In the genomic region with DNA sequence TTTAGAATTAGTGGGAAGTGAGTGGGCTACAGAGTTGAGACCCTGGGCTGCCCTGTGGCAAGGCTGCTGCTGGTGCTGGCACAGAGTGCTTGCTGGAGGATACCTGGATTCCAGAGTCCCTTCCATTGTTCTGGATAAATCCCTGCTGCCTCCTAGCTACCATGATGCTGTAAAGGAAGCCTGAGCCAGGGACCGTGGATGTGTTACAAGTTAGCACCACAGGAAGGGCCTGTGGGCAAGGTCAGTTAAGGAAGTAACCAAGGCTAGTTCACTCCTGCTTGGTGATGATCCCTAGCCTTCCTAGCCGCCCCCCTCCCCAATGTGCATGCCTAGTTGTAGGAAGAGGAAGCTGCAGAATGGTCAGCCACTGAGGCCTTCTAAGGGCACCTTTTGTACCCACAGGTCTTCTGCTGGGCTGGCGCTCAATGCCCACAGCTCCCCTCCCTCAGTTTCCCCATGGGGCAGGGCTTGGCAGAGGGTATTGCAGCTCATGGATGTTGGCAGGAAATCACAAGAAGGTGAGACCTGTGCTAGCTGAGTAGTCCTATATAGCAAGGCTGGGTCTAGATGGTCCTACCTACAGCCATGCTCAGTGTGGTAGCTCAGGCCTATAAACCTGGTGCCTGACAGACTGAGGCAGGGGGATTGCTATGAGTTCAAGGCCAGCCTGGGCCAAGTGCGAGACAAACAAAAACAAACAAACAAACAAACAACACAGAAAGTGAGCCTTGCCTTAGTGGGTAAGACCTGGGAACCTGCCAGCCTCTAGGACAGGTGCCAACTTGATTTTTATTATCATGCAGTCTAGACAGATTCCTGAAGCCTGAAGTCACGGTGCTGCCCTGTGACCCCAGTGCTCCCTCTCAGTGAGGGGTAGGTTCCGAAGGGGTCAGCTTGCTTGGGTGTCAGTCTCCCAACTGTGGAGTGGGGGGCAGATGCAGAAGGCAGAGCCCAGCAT, we compare ENCODE assay signal across 10 mouse cellular contexts. TPM values are rescaled to one million over a fixed set of nuclear protein-coding genes. Genes with fewer than 3 reads are reported as not detected.
A peak's percentile ranks its signal among the peaks of the same experiment; 100 is the strongest.
DNase-seq lines count a peak whose midpoint lies in the region; ATAC-seq lines count a peak whose summit lies in the region.
"Had no signal": no experiment of that assay in that cellular context is flagged by ENCODE, and none has a peak within 500 bp of the region (broad histone marks: within the 10 kb centered on the region; RNA-seq: fewer than 3 reads in every experiment).

No protein-coding gene starts in this region.

- H3K4me2 ChIP-seq in heart, embryonic 15.5 days: no peak overlapping the region
- H3K4me2 ChIP-seq in forebrain, embryonic 16.5 days (ENCODE audit: low read length): peak overlapping the region; percentile 66
- peak overlapping the region; percentile 97 for H3K4me2 ChIP-seq in midbrain, embryonic 11.5 days

- no peak overlapping the region for H3K4me3 ChIP-seq in heart, embryonic 15.5 days
- peak overlapping the region; percentile 61 for H3K4me3 ChIP-seq in forebrain, embryonic 16.5 days (replicated peaks; ENCODE audit: low read length)
- peak overlapping the region; percentile 68 for H3K4me3 ChIP-seq in midbrain, embryonic 11.5 days (ENCODE audit: low read depth, low read length)
- H3K4me3 ChIP-seq: erythroblast, embryonic 14.5 days had no signal

- H3K9me3 ChIP-seq in heart, embryonic 15.5 days (replicated peaks): no peaks in the 10 kb centered on the region
- no peaks in the 10 kb centered on the region for H3K9me3 ChIP-seq in forebrain, embryonic 16.5 days (ENCODE audit: control insufficient read depth, low read length)
- no peaks in the 10 kb centered on the region for H3K9me3 ChIP-seq in midbrain, embryonic 11.5 days (ENCODE audit: control insufficient read depth, low read length)

- no peak for ATAC-seq in heart, embryonic 15.5 days (replicated peaks; ENCODE audit: insufficient number of reproducible peaks, insufficient read depth, low FRiP score, low read depth)
- ATAC-seq in forebrain, embryonic 16.5 days: no peak
- ATAC-seq in midbrain, embryonic 11.5 days (ENCODE audit: low FRiP score): no peak
- no peak for ATAC-seq in erythroid progenitor cell, adult 5-6 weeks (replicated peaks; ENCODE audit: low FRiP score, poor library complexity, severe bottlenecking)

- H3K36me3 ChIP-seq in heart, embryonic 15.5 days: no peaks in the 10 kb centered on the region
- no peaks in the 10 kb centered on the region for H3K36me3 ChIP-seq in forebrain, embryonic 16.5 days (ENCODE audit: control insufficient read depth, insufficient read depth)
- 0 out of 2 replicates have a peak, but pooled peaks cover 2% of the 10 kb centered on the region for H3K36me3 ChIP-seq in midbrain, embryonic 11.5 days (ENCODE audit: control insufficient read depth, insufficient read depth, low read length)

- H3K27ac ChIP-seq in heart, embryonic 15.5 days: 0 out of 2 replicates have a peak overlapping the region, but pooled peaks have one; percentile 14
- H3K27ac ChIP-seq in forebrain, embryonic 16.5 days (ENCODE audit: low read length): peak overlapping the region; percentile 94
- H3K27ac ChIP-seq in midbrain, embryonic 11.5 days (ENCODE audit: low read depth, low read length): peak overlapping the region; percentile 97

- WGBS in heart, embryonic 15.5 days: 59% methylated on average over 6 of the region's 6 CpGs
- 29% methylated on average over 6 of the region's 6 CpGs for WGBS in forebrain, embryonic 16.5 days
- 56% methylated on average over 6 of the region's 6 CpGs for WGBS in midbrain, embryonic 11.5 days

- no peak for DNase-seq in heart, adult 18-20 months
- DNase-seq in NIH3T3 (ENCODE audit: low read depth): peak; percentile 28
- DNase-seq in midbrain, embryonic 11.5 days (ENCODE audit: low spot score, missing footprints): no peak
- no peak for DNase-seq in yolk sac, embryonic 10.5 days (ENCODE audit: low spot score)
- DNase-seq in thymus, postnatal 10 days (ENCODE audit: low spot score in 2 of 2): no peak

- no peaks in the 10 kb centered on the region for H3K27me3 ChIP-seq in heart, embryonic 15.5 days
- no peaks in the 10 kb centered on the region for H3K27me3 ChIP-seq in forebrain, embryonic 16.5 days (replicated peaks; ENCODE audit: control insufficient read depth, insufficient read depth, low read length)
- no peaks in the 10 kb centered on the region for H3K27me3 ChIP-seq in midbrain, embryonic 11.5 days (ENCODE audit: control insufficient read depth, insufficient read depth, low read length)

- H3K9ac ChIP-seq in heart, embryonic 15.5 days: no peak overlapping the region
- peak overlapping the region; percentile 84 for H3K9ac ChIP-seq in forebrain, embryonic 16.5 days (replicated peaks; ENCODE audit: low read depth, low read length)
- H3K9ac ChIP-seq in midbrain, embryonic 11.5 days (ENCODE audit: low read length): peak overlapping the region; percentile 97

- H3K4me1 ChIP-seq in heart, embryonic 15.5 days (replicated peaks): peaks cover 68% of the 10 kb centered on the region
- peaks cover 82% of the 10 kb centered on the region for H3K4me1 ChIP-seq in forebrain, embryonic 16.5 days (replicated peaks; ENCODE audit: control insufficient read depth, insufficient read depth, low read length)
- H3K4me1 ChIP-seq in midbrain, embryonic 11.5 days (ENCODE audit: control insufficient read depth, insufficient read depth, low read length): peaks cover 74% of the 10 kb centered on the region

RNA-seq across cellular contexts. Expression of a gene that starts 20.3 kb away (rescaled TPM):
- polyA plus RNA-seq in heart, embryonic 15.5 days (2015; fragmentation: Nextera tagmentation; extraction: Ambion mirVana): 2.6 and 5.2 TPM in 2 replicates
- 1 to 10 TPM; 1.5 TPM for total RNA-seq in heart, adult 18-20 months (2021)
- 0.93 and 1.1 TPM in 2 replicates for polyA plus RNA-seq in forebrain, embryonic 16.5 days (2015; fragmentation: Nextera tagmentation; extraction: Ambion mirVana)
- 2.6 and 2.8 TPM in 2 replicates for polyA plus RNA-seq in midbrain, embryonic 11.5 days (2014; fragmentation: Nextera tagmentation; extraction: Ambion mirVana)
- total RNA-seq in erythroid progenitor cell, adult 5-6 weeks (2015; ENCODE audit: low replicate concordance): 10.1 and 12.2 TPM in 2 replicates
- total RNA-seq in erythroid progenitor cell, adult 5-6 weeks (2017; ENCODE audit: low replicate concordance): 3.5 and 10.3 TPM in 2 replicates
- total RNA-seq: MEL had no signal

RNA-seq across cellular contexts. Expression of a gene that starts 22.6 kb away (rescaled TPM):
- 4.6 and 21.3 TPM in 2 replicates for polyA plus RNA-seq in heart, embryonic 15.5 days (2015; fragmentation: Nextera tagmentation; extraction: Ambion mirVana)
- 10 to 100 TPM; 60.8 to 62.2 TPM for total RNA-seq in heart, adult 18-20 months (2021)
- polyA plus RNA-seq in forebrain, embryonic 16.5 days (2015; fragmentation: Nextera tagmentation; extraction: Ambion mirVana): 132 and 152 TPM in 2 replicates
- polyA plus RNA-seq in midbrain, embryonic 11.5 days (2014; fragmentation: Nextera tagmentation; extraction: Ambion mirVana): 153 and 157 TPM in 2 replicates
- total RNA-seq in erythroid progenitor cell, adult 5-6 weeks (2015; ENCODE audit: low replicate concordance): 29.3 and 55.9 TPM in 2 replicates
- 12.4 and 14.4 TPM in 2 replicates for total RNA-seq in erythroid progenitor cell, adult 5-6 weeks (2017; ENCODE audit: low replicate concordance)

RNA-seq across cellular contexts. Expression of a gene that starts 57.7 kb away (rescaled TPM):
- 0.04 and 0.47 TPM in 2 replicates for polyA plus RNA-seq in heart, embryonic 15.5 days (2015; fragmentation: Nextera tagmentation; extraction: Ambion mirVana)
- not detected for total RNA-seq in heart, adult 18-20 months (2021)
- polyA plus RNA-seq in forebrain, embryonic 16.5 days (2015; fragmentation: Nextera tagmentation; extraction: Ambion mirVana): 1.1 and 1.3 TPM in 2 replicates
- polyA plus RNA-seq in midbrain, embryonic 11.5 days (2014; fragmentation: Nextera tagmentation; extraction: Ambion mirVana): 0.14 TPM in 1 of 2 replicates, not detected in the other
- total RNA-seq in erythroid progenitor cell, adult 5-6 weeks (2015; ENCODE audit: low replicate concordance): not detected in 2 replicates
- total RNA-seq in erythroid progenitor cell, adult 5-6 weeks (2017; ENCODE audit: low replicate concordance): 2.4 and 7.9 TPM in 2 replicates
- polyA plus RNA-seq: erythroblast, embryonic 14.5 days had no signal

Comparison
In these comparisons a context has a peak if more than half of its experiments do, and no peak if none do; other contexts are left out.
1. H3K27ac ChIP-seq: peak in every context shown above with its lines; median percentile 97 in midbrain, embryonic 11.5 days; 94 in forebrain, embryonic 16.5 days; 14 in heart, embryonic 15.5 days.